Mouse (Mus musculus) C2C12 (cell line): Measurements from ENCODE around the gene Ttc29.

ENCODE experiments used
- CTCF ChIP-seq: IDR thresholded peaks from one replicate; pipeline ENCODE4 v1.5.1; 2011; ENCODE audit not compliant: control insufficient read depth, insufficient read depth, insufficient read length
- MAX ChIP-seq: IDR thresholded peaks from one replicate; pipeline ENCODE4 v1.6.1; 2011; ENCODE audit warnings: mild to moderate bottlenecking, control low read depth
- MYOG ChIP-seq: IDR thresholded peaks from one replicate; pipeline ENCODE4 v1.6.1; 2011; ENCODE audit not compliant: control insufficient read depth, insufficient read length; ENCODE audit errors: extremely low read depth

GRCm38 (mm10) chr8:78346131-78346621 is 133.1 kb downstream of the Ttc29 start:
- TF ChIP-seq CTCF (no peak), MYOG (no peak), MAX (no peak)
